ENCODE assay signal across 14 mouse cellular contexts in genomic region chr12:8818233-8818672, GRCm38 (mm10). TPM values are rescaled to one million over a fixed set of nuclear protein-coding genes. Genes with fewer than 3 reads are reported as not detected.
DNase-seq lines count a peak whose midpoint lies in the region; ATAC-seq and TF ChIP-seq lines count a peak whose summit lies in the region.
"Had no signal": no experiment of that assay in that cellular context is flagged by ENCODE, and none has a peak within 500 bp of the region (broad histone marks: within the 10 kb centered on the region; RNA-seq: fewer than 3 reads in every experiment).

No protein-coding gene starts in this region.

- H3K4me1 ChIP-seq in forebrain, embryonic 14.5 days (ENCODE audit: control insufficient read depth, insufficient read depth, low read length) = 0 out of 2 replicates have a peak, but pooled peaks cover 4% of the 10 kb centered on the region
- H3K4me1 ChIP-seq in forebrain, postnatal 0 days (ENCODE audit: insufficient read depth) = no peaks in the 10 kb centered on the region
- H3K4me1 ChIP-seq in intestine, embryonic 15.5 days (replicated peaks) = peaks cover 9% of the 10 kb centered on the region
- H3K4me1 ChIP-seq in intestine, embryonic 16.5 days (ENCODE audit: control insufficient read depth, insufficient read depth, low read length) = peaks cover 7% of the 10 kb centered on the region
- H3K4me1 ChIP-seq in limb, embryonic 12.5 days (replicated peaks) = peaks cover 10% of the 10 kb centered on the region
- peaks cover 12% of the 10 kb centered on the region for H3K4me1 ChIP-seq in neural tube, embryonic 13.5 days (replicated peaks)

- no peaks in the 10 kb centered on the region for H3K9me3 ChIP-seq in forebrain, embryonic 14.5 days (replicated peaks; ENCODE audit: control insufficient read depth, low read length)
- H3K9me3 ChIP-seq in forebrain, postnatal 0 days (ENCODE audit: low read length) = no peaks in the 10 kb centered on the region
- H3K9me3 ChIP-seq in intestine, embryonic 15.5 days = no peaks in the 10 kb centered on the region
- no peaks in the 10 kb centered on the region for H3K9me3 ChIP-seq in intestine, embryonic 16.5 days (ENCODE audit: control insufficient read depth, low read length)
- no peaks in the 10 kb centered on the region for H3K9me3 ChIP-seq in limb, embryonic 12.5 days
- H3K9me3 ChIP-seq in neural tube, embryonic 13.5 days = no peaks in the 10 kb centered on the region
- H3K9me3 ChIP-seq: embryonic facial prominence, embryonic 15.5 days; heart, embryonic 15.5 days; limb, embryonic 15.5 days had no signal

- H3K36me3 ChIP-seq in forebrain, embryonic 14.5 days (ENCODE audit: control insufficient read depth, insufficient read depth, low read length) = no peaks in the 10 kb centered on the region
- H3K36me3 ChIP-seq in forebrain, postnatal 0 days (ENCODE audit: insufficient read depth) = no peaks in the 10 kb centered on the region
- no peaks in the 10 kb centered on the region for H3K36me3 ChIP-seq in intestine, embryonic 15.5 days
- no peaks in the 10 kb centered on the region for H3K36me3 ChIP-seq in intestine, embryonic 16.5 days (ENCODE audit: control insufficient read depth, insufficient read depth, low read length)
- H3K36me3 ChIP-seq in limb, embryonic 12.5 days = no peaks in the 10 kb centered on the region
- H3K36me3 ChIP-seq in neural tube, embryonic 13.5 days = no peaks in the 10 kb centered on the region
- H3K36me3 ChIP-seq: embryonic facial prominence, embryonic 15.5 days; heart, embryonic 15.5 days; limb, embryonic 15.5 days had no signal

- ATAC-seq in forebrain, embryonic 14.5 days = no peak
- ATAC-seq in forebrain, postnatal 0 days = no peak
- ATAC-seq in intestine, embryonic 15.5 days = 0 out of 2 replicates have a peak, but pooled peaks have one; percentile 27
- ATAC-seq in intestine, embryonic 16.5 days = no peak
- no peak for ATAC-seq in limb, embryonic 12.5 days (ENCODE audit: insufficient number of reproducible peaks, insufficient read depth, low FRiP score, low TSS enrichment, low read depth)
- no peak; the same call in 1 of the 2 replicates for ATAC-seq in neural tube, embryonic 13.5 days (ENCODE audit: low read depth)
- ATAC-seq: activated CD4-positive, CD25-positive, alpha-beta regulatory T cell, adult 4 months had no signal

- no peak overlapping the region for H3K4me2 ChIP-seq in forebrain, embryonic 14.5 days (ENCODE audit: low read length)
- H3K4me2 ChIP-seq in forebrain, postnatal 0 days (ENCODE audit: low read depth) = no peak overlapping the region
- no peak overlapping the region for H3K4me2 ChIP-seq in intestine, embryonic 15.5 days (replicated peaks)
- H3K4me2 ChIP-seq in intestine, embryonic 16.5 days (ENCODE audit: low read depth, low read length) = no peak overlapping the region
- H3K4me2 ChIP-seq in limb, embryonic 12.5 days = peak overlapping the region; percentile 26; the same call in 1 of the 2 replicates
- 0 out of 2 replicates have a peak overlapping the region, but pooled peaks have one; percentile 24 for H3K4me2 ChIP-seq in neural tube, embryonic 13.5 days
- H3K4me2 ChIP-seq: embryonic facial prominence, embryonic 15.5 days; heart, embryonic 15.5 days; limb, embryonic 15.5 days had no signal

- 0 out of 2 replicates have a peak overlapping the region, but pooled peaks have one; percentile 25 for H3K9ac ChIP-seq in forebrain, embryonic 14.5 days (ENCODE audit: low read length)
- H3K9ac ChIP-seq in forebrain, postnatal 0 days = no peak overlapping the region
- H3K9ac ChIP-seq in intestine, embryonic 15.5 days = no peak overlapping the region
- no peak overlapping the region for H3K9ac ChIP-seq in intestine, embryonic 16.5 days (ENCODE audit: low read depth, low read length)
- no peak overlapping the region for H3K9ac ChIP-seq in limb, embryonic 12.5 days (replicated peaks)
- H3K9ac ChIP-seq in neural tube, embryonic 13.5 days = no peak overlapping the region
- H3K9ac ChIP-seq: embryonic facial prominence, embryonic 15.5 days; heart, embryonic 15.5 days; limb, embryonic 15.5 days had no signal

- H3K27ac ChIP-seq in forebrain, embryonic 14.5 days (ENCODE audit: low read depth, low read length) = no peak overlapping the region
- H3K27ac ChIP-seq in forebrain, postnatal 0 days (ENCODE audit: low read depth, low read length) = no peak overlapping the region
- H3K27ac ChIP-seq in intestine, embryonic 15.5 days = no peak overlapping the region; the same call in 1 of the 2 replicates
- no peak overlapping the region for H3K27ac ChIP-seq in intestine, embryonic 16.5 days (ENCODE audit: low read length)
- no peak overlapping the region for H3K27ac ChIP-seq in limb, embryonic 12.5 days
- H3K27ac ChIP-seq in neural tube, embryonic 13.5 days (replicated peaks) = no peak overlapping the region
- H3K27ac ChIP-seq: embryonic facial prominence, embryonic 15.5 days; heart, embryonic 15.5 days; kidney, postnatal 0 days had no signal

- no peak for TF ChIP-seq CTCF in forebrain, postnatal 0 days (IDR thresholded peaks at IDR 0.05; ENCODE audit: low read depth)

- H3K27me3 ChIP-seq in forebrain, embryonic 14.5 days (replicated peaks; ENCODE audit: control insufficient read depth, insufficient read depth, low read length) = no peaks in the 10 kb centered on the region
- no peaks in the 10 kb centered on the region for H3K27me3 ChIP-seq in forebrain, postnatal 0 days (ENCODE audit: insufficient read depth, low read length)
- H3K27me3 ChIP-seq in intestine, embryonic 15.5 days (replicated peaks) = no peaks in the 10 kb centered on the region
- no peaks in the 10 kb centered on the region for H3K27me3 ChIP-seq in intestine, embryonic 16.5 days (replicated peaks; ENCODE audit: control insufficient read depth, insufficient read depth, low read length)
- no peaks in the 10 kb centered on the region for H3K27me3 ChIP-seq in limb, embryonic 12.5 days
- H3K27me3 ChIP-seq in neural tube, embryonic 13.5 days = no peaks in the 10 kb centered on the region
- H3K27me3 ChIP-seq: embryonic facial prominence, embryonic 15.5 days; heart, embryonic 15.5 days; limb, embryonic 15.5 days had no signal

- 48% methylated on average over 3 of the region's 3 CpGs for WGBS in forebrain, embryonic 14.5 days
- 39% methylated on average over 3 of the region's 3 CpGs for WGBS in forebrain, postnatal 0 days
- 47% methylated on average over 3 of the region's 3 CpGs for WGBS in intestine, embryonic 15.5 days
- WGBS in intestine, embryonic 16.5 days = 32% methylated on average over 3 of the region's 3 CpGs
- WGBS in limb, embryonic 12.5 days = 35% methylated on average over 3 of the region's 3 CpGs
- WGBS in neural tube, embryonic 13.5 days = 51% methylated on average over 3 of the region's 3 CpGs

- no peak for DNase-seq in forebrain, embryonic 14.5 days (ENCODE audit: low spot score)
- no peak for DNase-seq in forebrain, postnatal 0 days
- no peak for DNase-seq in right cerebral cortex, adult 18-20 months
- DNase-seq: cerebellum, adult 9-10 months; layer of hippocampus, postnatal 36 days had no signal

- H3K4me3 ChIP-seq in forebrain, embryonic 14.5 days (ENCODE audit: low read depth, low read length) = no peak overlapping the region
- no peak overlapping the region for H3K4me3 ChIP-seq in forebrain, postnatal 0 days (ENCODE audit: low read depth, low read length)
- H3K4me3 ChIP-seq in intestine, embryonic 15.5 days (replicated peaks) = no peak overlapping the region
- H3K4me3 ChIP-seq in intestine, embryonic 16.5 days (ENCODE audit: low read length) = no peak overlapping the region
- no peak overlapping the region for H3K4me3 ChIP-seq in limb, embryonic 12.5 days (replicated peaks)
- H3K4me3 ChIP-seq in neural tube, embryonic 13.5 days = no peak overlapping the region
- H3K4me3 ChIP-seq: embryonic facial prominence, embryonic 15.5 days; heart, embryonic 15.5 days; limb, embryonic 15.5 days had no signal

RNA-seq across cellular contexts. Expression of gene Sdc1, which starts 47.1 kb away (rescaled TPM):
- 21.3 and 24.8 TPM in 2 replicates for polyA plus RNA-seq in forebrain, embryonic 14.5 days (2014; fragmentation: Nextera tagmentation; extraction: Ambion mirVana)
- 12.4 and 19.4 TPM in 2 replicates for total RNA-seq in forebrain, postnatal 0 days (2014; rRNA removed)
- 15.2 and 17.7 TPM in 2 replicates for polyA plus RNA-seq in forebrain, postnatal 0 days (2015; fragmentation: Nextera tagmentation; extraction: Ambion mirVana)
- polyA plus RNA-seq in intestine, embryonic 15.5 days (2015; fragmentation: Nextera tagmentation; extraction: Ambion mirVana) = 101 and 106 TPM in 2 replicates
- polyA plus RNA-seq in intestine, embryonic 16.5 days (2015; fragmentation: Nextera tagmentation; extraction: Ambion mirVana) = 102 and 109 TPM in 2 replicates
- 257 and 262 TPM in 2 replicates for polyA plus RNA-seq in limb, embryonic 12.5 days (2016; fragmentation: Nextera tagmentation; extraction: Ambion mirVana)
- 17.8 and 25.9 TPM in 2 replicates for polyA plus RNA-seq in neural tube, embryonic 13.5 days (2015; fragmentation: Nextera tagmentation; extraction: Ambion mirVana)

Comparison
In these comparisons a context has a peak if more than half of its experiments do, and no peak if none do; other contexts are left out.
1. H3K4me2 ChIP-seq: peak in limb, embryonic 12.5 days (single experiment) and neural tube, embryonic 13.5 days (single experiment); none in forebrain, embryonic 14.5 days (single experiment), forebrain, postnatal 0 days (single experiment), intestine, embryonic 15.5 days (single experiment) and intestine, embryonic 16.5 days (single experiment).